Mouse (Mus musculus): ENCODE measurements around the gene Cnga2.

- no peak for TF ChIP-seq MYOG (IDR thresholded peaks at IDR 0.05; ENCODE audit: control insufficient read depth, extremely low read depth, insufficient read length)
- TF ChIP-seq CEBPB (IDR thresholded peaks at IDR 0.05; ENCODE audit: low read depth): no peak
- TF ChIP-seq CTCF (IDR thresholded peaks at IDR 0.05; ENCODE audit: control insufficient read depth, insufficient read depth, insufficient read length): no peak
Observed at GRCm38 (mm10) chrX:72022241-72022640, 30.6 kb downstream of the Cnga2 start.

Data from C2C12 (cell line).